Mouse (Mus musculus): Measurements from ENCODE around the gene Ndufa3. TPM values are rescaled to one million over a fixed set of nuclear protein-coding genes. Genes with fewer than 3 reads are reported as not detected.
"Not testable (repeated sequence)": the region's sequence is repeated elsewhere in the genome, so short reads cannot be mapped to it uniquely, and the experiment has no call there.

The Ndufa3 gene
- 262 and 303 TPM in 2 replicates for polyA plus RNA-seq (2012; rRNA removed)

DNA sequence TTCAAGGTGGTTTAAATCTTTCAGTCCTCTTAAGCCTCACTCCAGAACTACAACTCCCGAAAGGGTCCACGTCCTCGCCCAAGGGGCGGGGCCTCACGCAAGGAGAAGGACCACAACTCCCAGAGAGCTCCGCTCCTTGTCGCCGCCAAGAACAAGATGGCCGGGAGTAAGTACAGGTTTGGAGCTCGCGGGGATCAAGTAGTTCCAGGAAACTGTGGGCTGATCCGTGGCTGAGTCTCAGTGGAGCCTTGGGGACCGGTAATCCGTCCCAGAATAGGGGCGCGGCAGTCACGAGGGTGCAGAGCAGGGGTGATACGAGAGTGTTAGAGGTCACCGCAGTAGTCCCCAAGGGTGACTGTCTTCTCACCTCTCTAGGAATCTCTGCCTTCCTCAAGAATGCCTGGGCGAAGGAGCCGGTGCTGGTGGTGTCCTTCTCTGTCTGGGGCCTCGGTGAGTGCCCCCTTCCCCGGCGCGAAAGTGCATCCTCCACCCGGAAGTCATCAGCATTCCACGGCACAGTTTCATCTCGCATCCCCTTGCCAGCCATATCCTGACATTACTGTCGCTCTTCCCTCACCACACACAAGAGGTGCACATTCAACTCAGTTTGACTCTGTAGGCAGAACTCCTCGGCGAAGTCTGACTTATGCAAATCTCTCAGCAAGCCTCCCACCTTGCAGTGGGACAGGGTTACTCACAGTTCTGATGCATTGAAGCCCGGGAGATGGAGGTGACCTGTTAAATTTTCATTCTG lies at the start of gene Ndufa3:
Gene Ndufa3, plus strand, starts transcription at position 132 of the 754 bp plus-strand sequence.
- peak; percentile 56 for DNase-seq (ENCODE audit: low spot score)

DNA sequence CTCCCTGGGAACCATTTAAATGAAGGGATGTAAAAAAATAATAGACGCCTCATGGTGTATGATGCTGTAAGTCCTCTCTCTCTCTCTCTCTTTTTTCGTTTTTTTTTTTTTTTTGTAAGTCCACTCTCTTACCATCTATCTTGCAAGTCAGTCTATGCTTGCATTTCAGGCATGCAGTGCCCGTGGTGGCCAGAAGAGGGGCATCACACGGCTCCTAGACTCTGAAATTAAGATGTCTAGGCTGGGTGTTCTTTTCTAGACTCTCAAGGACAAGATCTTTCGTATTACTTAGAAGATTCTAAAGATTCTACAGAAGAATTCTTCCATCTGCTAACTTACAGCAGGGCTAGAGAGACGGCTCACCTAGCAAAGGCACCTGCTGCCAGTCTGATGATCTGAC lies 47.4 kb upstream of the Ndufa3 start:
- no peak for DNase-seq (ENCODE audit: low spot score)

DNA sequence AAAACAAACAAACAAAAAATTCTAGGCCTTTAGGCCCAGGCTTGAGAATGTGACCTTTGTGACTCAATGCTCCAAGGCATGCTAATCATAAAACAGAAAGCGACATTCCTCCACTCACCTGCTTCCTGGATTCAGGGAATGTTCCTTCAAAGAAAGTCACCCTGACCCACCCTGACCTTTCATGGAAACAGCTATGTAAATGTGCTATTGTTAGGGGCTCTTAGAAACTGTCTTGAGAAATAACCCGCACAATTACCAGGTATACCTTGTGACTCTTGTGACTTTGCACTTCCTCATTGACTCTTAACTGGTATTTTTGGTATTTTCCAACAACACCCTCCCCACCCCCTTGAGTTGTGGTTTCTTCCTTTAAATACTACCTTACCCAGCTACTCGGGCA lies 46.6 kb upstream of the Ndufa3 start:
- not testable (repeated sequence) for DNase-seq (ENCODE audit: low spot score)

DNA sequence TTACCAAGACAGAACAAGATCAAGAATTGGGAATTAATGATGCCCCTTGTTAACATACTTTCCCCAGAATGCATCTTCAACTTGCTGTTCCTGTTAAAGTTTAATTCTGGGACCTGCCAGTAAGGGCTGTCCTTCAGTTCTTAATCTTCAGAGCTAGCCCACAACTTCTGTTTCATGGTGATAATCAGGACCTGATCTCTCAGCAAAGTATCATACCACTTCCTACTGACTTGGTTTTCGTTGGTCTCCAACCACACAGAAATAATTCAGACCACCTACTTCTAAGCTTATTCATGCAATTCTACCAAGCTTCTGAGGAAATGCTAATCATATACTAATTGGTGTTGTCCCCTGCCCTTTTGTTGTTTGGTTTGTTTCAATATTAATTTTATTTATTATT lies 45.3 kb upstream of the Ndufa3 start:
- no peak for DNase-seq (ENCODE audit: low spot score)

DNA sequence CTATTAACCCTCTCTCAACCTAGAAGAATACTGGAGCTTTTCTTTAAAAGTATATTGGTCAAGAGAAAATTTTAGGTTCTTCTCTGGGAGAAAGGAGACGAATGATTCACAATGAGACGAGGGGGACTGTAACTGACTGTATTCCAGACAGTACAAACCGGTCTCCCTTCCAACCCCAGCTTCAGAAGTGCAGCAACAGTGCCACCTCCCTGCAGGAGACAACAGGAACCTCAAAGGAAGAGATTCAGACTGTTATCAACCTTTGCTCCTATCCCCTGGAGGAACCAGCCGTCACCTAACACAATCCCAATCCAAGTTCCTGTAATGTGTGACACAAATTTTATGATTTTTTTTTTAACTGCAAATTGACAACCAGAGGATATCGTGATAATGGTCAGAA lies 43.0 kb upstream of the Ndufa3 start:
- no peak for DNase-seq (ENCODE audit: low spot score)

DNA sequence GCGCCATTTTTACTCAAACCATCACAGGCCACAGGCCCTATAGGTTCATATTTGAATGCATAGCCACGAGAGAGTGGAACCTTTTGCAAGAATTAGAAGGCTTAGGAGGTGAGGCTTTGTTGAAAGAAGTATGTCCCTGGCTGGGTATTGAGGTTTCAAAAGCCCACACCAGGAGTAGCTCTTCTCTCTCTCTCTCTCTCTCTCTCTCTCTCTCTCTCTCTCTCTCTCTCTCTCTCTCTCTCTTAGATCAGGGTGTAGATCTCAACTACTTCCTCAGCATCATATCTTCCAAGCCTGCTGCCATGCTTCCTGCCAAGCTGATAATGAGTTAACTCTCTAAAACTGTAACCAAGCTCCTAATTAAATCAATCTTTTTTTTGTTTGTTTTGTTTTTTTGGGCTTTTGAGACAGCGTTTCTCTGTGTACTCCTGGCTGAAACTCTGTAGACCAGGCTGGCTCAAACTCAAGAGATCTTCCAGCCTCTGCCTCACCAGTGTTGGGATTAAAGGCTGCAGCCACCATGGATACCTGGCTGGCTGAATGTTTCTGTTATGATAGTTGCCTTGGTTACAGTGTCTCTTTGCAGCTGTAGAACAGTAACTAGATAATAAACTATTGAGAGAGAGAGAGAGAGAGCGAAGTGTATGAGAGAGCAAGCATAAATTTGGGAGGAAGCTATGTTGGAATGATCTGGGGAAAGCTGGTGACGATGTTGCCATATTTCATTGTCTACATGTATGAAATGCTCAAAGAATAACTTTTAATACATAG lies 40.6 kb upstream of the Ndufa3 start:
- DNase-seq (ENCODE audit: low spot score), result no peak

DNA sequence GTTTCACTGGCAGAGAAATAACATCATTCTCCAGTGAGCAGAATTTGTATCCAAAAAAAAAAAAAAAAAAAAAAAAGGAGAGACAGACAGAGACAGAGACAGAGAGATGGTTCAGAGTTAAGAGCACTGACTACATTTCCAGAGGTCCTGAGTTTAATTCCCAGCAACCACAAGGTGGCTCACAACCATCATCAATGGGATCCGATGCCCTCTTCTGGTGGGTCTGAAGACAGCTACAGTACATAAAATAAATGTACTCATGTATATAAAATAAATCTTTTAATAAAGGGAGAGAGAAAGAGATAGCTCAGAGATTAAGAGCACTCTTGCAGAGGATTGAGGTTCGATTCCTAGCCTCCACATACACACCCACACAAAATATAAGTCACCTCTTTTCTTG lies 39.0 kb upstream of the Ndufa3 start:
- no peak for DNase-seq (ENCODE audit: low spot score)

DNA sequence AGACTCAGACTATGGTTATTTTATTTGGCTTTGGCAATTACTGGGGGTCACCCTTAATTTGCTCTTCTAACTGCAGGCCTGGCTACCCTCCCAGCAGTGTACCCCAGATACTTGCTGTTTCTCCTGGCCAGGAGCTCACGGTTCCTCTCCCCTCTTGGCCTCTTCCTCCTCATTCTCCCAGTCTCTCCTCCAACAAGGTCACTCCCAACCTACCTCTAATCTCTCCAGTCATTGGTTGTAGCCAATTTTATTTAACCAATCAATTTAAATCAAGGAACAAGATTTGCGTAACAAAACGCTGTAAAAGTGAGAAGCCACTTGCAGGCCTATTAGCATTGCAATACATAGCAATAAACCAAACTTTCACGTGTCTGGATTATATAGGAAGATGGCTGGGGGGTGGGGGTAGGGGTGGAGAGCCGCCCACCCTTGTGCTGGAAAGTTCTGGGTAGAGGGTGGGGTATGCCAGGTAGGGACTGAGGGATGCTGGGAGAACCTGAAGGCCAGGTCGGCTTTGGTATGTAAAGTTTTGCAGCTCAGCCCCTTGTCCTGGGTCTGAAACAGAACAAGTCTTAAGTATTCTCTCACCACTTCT lies 38.1 kb upstream of the Ndufa3 start:
- DNase-seq (ENCODE audit: low spot score), result no peak

DNA sequence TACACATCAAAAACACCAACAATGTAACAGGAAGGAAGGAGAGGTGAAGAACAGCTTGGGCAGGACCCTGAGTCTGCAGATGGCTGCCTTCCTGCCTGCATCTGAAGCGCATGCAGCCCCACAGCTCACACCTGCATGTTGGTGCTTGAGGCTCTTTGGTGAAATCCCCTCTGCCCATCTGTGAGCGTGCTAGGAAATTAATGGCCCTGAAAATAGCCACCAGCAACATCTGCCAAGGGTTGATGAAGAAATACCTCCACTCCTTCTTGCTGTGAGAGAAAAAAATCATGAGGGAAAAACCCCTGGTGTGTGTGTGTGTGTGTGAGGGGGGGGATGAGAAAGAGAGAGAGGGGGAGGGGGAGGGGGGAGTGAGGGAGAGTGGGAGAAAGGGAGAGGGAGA lies 37.1 kb upstream of the Ndufa3 start:
- DNase-seq (ENCODE audit: low spot score), result no peak

DNA sequence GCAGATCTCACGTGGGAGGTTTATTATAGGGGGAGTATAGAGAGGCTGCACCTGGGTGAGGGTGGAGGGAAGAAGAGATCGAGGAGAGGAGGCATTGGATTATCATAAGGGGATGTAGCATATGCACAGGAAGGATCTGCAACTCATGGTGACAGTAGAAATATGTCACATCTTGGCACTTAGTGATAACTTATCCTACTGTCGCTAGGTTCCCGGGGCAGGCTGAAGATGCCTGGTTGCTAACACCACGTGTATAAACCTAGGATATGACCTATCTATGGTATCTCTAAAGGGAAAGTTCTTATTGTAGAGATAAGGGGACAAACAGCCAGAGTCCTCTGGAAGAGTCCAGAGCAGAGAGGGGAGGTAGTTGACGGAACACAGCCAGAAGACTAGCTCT lies 31.4 kb upstream of the Ndufa3 start:
- no peak for DNase-seq (ENCODE audit: low spot score)

DNA sequence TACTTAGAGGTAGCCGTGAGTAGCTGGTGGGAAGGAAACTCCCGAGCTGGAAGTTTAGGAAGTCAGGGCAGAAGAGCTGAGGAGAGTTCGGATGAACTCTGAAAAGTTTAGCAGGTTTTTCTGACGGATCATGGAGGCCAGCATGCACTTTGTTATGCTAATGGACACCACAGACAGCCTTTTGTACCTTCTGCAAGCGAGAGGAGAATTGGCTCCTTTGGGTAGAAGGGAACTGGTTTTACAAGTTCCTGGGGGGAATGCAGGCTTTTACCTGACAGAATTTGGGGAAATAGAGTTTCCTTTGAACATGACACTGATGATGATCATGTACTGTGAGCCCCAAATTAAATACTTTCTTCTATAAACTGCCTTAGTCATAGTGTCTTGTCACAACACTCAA lies 30.9 kb upstream of the Ndufa3 start:
- no peak for DNase-seq (ENCODE audit: low spot score)

DNA sequence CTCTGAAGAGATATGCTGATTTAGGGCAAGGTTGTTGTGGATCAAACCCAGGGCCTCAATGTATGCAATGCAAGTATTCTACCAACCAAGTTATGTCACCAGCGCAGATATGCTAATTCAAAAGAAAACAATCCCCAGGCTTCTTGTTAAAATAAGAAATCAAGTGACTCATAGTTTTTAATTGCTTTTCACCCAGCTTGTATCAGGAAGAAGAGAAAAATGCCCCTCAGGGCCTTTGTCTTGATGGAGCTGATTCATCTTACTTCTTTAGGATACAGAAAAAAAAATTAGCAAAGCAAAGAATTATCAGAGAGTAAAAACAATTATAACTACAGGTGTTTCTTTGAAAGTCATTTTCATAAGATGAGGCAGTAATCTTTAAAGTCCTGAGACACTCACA lies 29.9 kb upstream of the Ndufa3 start:
- no peak for DNase-seq (ENCODE audit: low spot score)

DNA sequence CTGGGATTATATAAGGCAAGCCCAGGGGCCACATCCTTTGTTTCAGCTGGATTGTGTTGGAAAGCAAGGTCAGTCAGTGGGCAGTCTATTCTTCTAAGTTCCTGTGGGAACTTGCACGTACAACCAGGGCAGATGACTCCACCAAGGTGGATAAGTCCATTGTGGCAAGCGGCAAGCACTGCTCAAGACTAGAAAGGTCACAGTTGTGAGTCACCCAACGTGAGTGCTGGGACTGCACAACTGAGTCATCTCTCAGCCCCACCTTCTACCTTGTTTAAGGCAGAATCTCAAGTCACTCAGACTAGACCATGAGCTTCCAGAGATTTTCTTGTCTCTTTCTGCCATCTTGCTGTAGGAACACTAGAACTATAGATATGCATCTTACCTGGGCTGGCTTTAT lies 26.6 kb upstream of the Ndufa3 start:
- DNase-seq (ENCODE audit: low spot score), result no peak

DNA sequence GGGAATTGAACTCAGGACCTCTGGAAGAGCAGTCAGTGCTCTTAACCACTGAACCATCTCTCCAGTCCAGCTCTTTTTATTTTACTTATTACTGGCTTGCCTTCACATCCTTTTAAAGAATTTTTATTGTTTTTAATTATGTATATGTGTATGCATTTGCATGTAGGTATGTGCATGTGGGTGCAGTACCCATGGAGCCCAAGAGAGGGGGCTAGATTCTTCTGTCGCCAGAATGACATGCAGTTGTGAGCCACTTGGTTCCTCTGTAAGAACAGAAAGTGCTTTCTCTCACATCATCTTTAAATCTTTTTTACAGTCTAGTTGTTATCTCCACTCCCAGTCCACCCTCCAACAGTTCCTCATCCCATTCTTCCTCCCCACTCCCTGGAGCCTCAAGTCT lies 25.6 kb upstream of the Ndufa3 start:
- DNase-seq (ENCODE audit: low spot score), result no peak

DNA sequence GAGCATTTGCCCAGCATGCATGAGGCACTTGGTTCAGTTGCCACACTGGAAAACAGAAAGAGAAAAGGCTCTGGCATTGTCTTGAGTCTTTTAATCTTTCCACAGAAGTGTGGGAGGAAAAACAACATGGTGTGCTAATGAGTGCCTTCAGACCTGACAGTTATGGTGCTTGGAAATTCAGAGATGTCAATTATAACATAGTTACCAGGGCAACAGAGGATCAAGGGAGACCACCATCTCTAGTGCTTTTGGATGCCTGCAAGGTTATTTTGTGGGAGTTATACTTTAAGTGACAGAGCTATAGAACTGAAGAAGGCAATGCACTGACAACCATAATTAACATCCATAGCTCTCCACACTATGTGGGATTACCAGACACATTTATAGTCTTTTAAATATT lies 23.3 kb upstream of the Ndufa3 start:
- DNase-seq (ENCODE audit: low spot score), result no peak

DNA sequence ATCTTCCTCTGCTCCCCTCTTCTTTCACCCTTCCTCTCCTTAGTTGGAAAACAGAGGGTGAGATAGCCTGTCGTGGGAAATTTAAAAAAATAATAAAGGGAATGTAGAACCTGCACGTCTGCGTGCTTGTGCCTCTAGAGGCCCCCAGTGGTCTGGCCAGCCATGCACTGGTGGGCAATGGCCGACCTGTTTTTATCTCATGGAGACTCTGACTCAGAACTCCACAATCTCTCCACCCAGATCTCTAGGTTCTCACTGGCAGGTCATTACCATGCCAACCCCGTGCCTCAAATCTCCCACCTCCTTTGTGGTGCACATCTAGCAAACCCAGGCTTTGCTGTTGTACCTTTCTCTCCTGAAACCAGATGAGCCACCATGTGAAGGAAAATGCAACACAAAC lies 22.5 kb upstream of the Ndufa3 start:
- no peak for DNase-seq (ENCODE audit: low spot score)

DNA sequence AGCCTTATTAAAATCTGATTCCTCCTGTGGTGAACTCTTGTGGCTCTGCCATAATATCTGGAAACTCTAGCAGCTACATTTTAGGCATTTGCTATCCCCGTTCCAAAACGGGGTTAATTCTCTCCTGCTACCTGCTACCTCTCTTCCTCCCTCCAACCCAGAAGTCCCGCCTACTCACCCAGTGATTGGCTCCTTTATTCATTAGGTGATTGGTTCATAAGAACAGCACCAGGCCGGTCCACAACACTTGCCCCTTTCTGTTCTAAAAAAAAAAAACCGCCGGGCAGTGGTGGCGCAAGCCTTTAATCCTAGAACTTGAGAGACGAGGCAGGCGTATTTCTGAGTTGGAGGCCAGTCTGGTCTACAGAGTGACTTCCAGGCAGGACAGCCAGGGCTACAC lies 22.0 kb upstream of the Ndufa3 start:
- DNase-seq (ENCODE audit: low spot score), result no peak

DNA sequence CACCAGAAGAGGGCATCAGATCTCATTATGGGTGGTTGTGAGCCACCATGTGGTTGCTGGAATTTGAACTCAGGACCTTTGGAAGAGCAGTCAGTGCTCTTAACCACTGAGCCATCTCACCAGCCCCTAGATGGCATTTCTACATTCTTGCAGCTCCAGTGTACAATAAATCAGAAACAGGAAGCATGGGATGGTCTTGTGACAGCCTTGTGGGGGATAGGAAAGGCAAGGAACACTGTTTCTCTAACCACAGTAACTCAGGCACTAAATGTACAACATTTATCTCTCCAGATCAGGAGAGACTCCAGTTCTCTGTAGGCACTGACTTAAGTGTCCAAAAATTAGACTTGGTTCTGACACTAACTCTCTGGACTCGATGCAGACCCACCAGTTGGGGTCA lies 19.4 kb upstream of the Ndufa3 start:
- DNase-seq (ENCODE audit: low spot score), result not testable (repeated sequence)

DNA sequence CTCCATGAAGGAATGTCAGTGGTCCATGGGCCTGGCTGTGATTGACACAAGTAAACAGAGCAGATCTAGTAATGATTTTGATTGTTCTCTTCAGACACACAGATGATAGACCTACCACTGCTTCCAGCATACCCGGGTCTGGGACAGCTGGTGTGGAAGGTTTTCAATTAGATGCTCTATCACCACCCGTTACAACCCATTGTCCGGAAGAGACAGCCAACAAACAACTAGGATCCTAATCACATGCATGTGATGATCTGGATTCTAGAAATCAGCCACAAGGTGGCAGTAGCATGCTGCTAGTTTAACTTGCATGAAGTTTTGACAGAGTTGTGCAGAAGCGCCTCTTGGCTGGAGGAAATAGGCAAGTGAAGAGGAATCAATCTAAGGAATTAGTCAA lies 16.1 kb upstream of the Ndufa3 start:
- DNase-seq (ENCODE audit: low spot score), result no peak

DNA sequence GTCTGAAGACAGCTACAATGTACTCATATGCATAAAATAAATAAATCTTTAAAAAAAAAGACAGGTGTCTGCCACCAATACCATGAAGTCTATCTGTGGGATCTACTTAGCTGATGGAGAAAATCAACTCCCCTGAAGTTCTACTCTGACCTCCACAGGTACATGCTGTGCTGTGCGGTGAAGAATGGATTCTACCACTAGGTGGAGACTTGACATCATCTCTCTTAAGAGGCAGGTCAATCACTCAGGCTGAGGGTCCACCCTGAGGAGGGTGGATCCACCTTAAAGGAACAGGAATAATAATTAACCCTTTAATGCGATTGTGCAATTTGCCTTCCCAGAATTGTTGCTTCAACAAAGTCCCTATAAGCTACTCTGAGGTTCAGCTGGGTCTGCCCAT lies 10.4 kb upstream of the Ndufa3 start:
- DNase-seq (ENCODE audit: low spot score), result no peak

DNA sequence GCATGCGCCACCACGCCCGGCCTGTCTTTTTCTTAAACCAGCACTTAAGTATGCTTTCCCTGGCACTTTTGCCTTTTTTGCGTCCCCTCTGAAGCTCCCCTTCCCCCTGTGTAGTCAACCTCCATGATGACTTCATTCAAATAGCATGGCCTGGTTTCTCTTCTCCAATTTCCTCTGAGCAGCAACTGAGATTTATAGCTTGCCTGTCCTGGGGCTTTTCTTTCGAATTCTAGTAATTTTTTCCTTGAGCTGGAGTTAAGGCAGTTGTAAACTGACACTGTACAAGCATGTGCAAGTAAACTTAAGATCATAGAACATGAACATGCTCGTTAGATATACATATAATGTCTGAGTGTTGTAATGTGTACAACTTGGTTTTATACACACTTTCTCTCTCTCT lies 9.8 kb upstream of the Ndufa3 start:
- DNase-seq (ENCODE audit: low spot score), result no peak

DNA sequence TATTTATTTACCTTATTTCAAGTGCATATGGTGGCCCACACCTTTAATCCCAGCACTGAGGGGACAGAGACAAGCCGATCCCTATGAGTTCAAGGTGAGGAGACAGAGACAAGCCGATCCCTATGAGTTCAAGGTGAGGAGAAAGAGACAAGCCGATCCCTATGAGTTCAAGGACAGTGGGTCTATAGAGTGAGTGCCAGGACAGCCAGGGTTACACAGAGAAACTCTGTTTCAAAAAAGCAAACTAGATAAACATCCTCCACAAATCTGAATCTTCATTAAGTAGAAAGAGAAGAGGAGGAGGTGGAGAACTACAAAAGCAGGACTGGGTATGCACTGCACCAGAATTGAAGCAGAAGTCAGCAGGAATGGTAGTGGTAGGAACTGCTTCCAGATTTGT lies 8.5 kb upstream of the Ndufa3 start:
- DNase-seq (ENCODE audit: low spot score), result no peak

DNA sequence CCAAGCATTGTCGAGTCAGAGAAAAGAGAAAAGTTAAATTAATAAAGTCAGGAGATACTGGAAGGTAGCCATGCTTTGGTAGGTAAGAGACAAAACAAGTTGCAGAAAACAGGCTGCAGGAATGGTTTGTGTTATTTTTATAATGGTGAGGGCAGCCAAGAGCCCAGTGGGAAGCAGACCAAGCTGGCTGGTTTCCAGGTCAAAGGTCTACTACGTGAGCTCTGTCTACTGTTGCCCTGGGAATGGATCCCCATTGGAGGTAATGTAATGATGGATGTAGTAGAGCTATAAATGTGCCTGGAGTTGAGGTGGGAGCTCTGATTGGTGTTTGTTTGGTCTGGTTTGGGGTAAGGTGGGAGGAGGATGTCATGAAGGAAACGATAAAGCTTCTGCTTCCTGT lies 8.1 kb upstream of the Ndufa3 start:
- no peak for DNase-seq (ENCODE audit: low spot score)
